Mouse (Mus musculus) heart, postnatal 0 days (tissue): ENCODE measurements around the gene Cep131.

Experiments used
- CTCF ChIP-seq: IDR thresholded peaks from 2 replicates; pipeline ENCODE4 v1.5.1; 2016; ENCODE audit warnings: antibody characterized with exemption, control low read depth, low read depth
- EP300 ChIP-seq: IDR thresholded peaks from 2 replicates; pipeline ENCODE4 v1.6.1; 2016; ENCODE audit warnings: antibody characterized with exemption, low read depth

DNA sequence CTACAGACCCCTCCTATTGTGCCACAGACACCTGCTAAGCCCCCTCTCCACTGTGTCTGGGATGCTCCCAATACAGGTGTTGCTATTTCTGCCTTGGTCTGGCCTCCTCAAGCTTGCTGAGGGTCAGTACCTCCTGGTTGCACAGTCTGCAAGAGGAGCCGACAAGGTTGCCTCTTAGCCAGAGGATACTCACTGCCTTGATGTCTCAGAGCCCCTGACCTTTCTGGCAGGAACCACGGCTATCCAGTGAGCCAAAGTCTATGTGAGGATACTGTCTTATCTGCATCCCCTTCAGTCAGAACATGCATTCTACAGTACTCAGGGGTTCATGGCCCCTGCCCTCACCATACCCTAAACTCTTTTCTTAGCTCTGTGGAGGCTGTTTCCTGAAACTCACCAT lies 31.0 kb upstream of the Cep131 start:
- no peak for TF ChIP-seq CTCF
- TF ChIP-seq EP300 = no peak
